Mouse (Mus musculus) erythroid progenitor cell, adult 5-6 weeks (primary cell): ENCODE data around the gene Nmur1. TPM values are rescaled to one million over a fixed set of nuclear protein-coding genes. Genes with fewer than 3 reads are reported as not detected.
A peak's percentile ranks its signal among the peaks of the same experiment; 100 is the strongest.

Source experiments
- ATAC-seq: replicated peaks from 2 replicates; pipeline ENCODE4 v1.8.0; 2016; ENCODE audit warnings: moderate number of reproducible peaks, mild to moderate bottlenecking, moderate TSS enrichment, inconsistent platforms; ENCODE audit not compliant: poor library complexity, low FRiP score, severe bottlenecking
- total RNA-seq, 2 experiments: library from RNA; stranded (forward) in 1 of 2; stranded (reverse) in 1 of 2; fragments of 150-400 nt in 1 of 2; fragments of 186-747, 209-891 nt in 1 of 2; gene quantifications; 2 replicates each; pipeline versions ENCODE4 v1.2.3 to v1.2.4; 2015 to 2017; ENCODE audit warnings: low replicate concordance in 2 of 2

Nmur1 gene
- total RNA-seq, 2 experiments from 2014 or later = not detected

GRCm38 (mm10) chr1:86363671-86364070 is 62.4 kb downstream of the Nmur1 start:
- no peak for ATAC-seq

DNA sequence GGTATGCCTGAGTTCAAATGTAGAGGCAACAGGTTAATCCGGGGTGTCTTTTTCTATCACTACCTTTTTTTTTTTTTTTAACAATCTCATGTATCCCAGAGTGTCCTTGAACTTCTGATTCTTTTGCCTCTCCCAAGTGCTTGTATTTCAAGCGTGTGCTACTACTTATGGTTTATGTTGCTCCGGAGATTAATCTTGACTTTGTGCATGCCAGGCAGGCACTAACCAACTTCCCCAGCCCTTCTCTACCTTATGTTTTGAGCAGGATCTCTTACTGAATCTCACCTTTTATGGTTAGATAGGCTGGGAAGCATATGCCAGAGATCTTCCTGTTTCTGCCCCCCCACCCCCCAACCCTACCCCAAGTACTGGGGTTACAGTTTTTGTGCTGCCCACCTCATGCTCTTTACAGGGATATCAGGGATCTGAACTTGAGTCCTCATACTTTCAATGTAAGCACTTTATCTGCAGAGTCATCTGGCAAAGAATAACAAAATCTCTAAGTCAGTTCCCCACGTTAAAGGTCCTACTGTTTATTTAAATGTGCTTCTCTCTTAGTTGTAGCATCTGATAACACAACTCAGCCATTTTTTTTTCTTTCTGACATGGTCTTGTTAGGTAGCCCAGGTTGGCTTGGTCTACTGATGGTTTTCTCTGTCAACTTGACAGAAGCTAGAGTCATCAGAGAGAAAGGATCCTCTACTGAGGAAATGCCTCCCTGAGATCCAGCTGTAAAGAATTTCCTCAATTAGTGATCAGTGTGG is 64.0 kb downstream of the Nmur1 start:
- no peak for ATAC-seq

- ATAC-seq = no peak
Observed at GRCm38 (mm10) chr1:86360441-86360840, 65.6 kb downstream of the Nmur1 start.

- ATAC-seq = peak; percentile 40
Observed at GRCm38 (mm10) chr1:86359798-86360179, 66.2 kb downstream of the Nmur1 start.

- peak; percentile 90 for ATAC-seq
Observed at GRCm38 (mm10) chr1:86358906-86359797, 66.9 kb downstream of the Nmur1 start, which contains the start of gene Ncl. Ncl (minus strand) TSS chr1:86359400.

- ATAC-seq = peak; percentile 21
Observed at GRCm38 (mm10) chr1:86358229-86358905, 67.7 kb downstream of the Nmur1 start.

- ATAC-seq = no peak
Observed at GRCm38 (mm10) chr1:86354186-86354585, 71.8 kb downstream of the Nmur1 start.

DNA sequence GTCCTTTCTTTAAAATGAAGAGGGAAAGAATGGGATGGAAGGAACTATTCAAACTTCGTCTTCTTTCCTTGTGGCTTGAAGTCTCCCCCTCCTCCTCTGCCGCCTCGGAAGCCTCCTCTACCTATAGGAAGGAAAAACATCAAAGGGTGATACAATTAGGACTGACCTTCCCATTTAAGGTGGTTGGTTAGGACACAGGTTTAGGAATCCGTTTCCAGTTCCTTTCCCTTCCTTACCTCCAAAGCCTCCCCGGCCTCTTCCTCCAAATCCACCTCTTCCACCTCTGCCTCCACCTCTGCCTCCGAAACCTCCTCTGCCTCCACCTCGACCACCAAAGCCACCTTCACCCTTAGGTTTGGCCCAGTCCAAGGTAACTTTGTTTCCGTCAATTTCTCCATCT is 75.5 kb downstream of the Nmur1 start:
- ATAC-seq = no peak

DNA sequence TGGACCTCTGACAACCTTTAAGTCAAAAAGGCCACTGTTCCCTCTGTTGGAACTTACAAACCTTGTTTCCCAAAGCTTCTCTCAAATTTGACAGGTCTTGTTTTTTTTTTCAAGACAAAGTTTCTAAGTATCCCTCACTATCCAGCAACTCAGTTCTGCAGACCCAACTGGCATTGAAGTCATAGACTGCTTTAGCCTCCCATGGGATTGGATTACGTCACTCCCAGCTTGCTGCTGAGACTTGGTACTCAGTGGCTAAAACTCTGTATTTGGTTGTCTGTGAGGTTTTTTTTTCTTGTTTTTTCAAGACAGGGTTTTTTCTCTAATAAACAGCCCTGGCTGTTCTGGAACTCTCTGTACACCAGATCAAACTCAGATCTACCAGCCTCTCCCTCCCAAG is 76.3 kb downstream of the Nmur1 start:
- no peak for ATAC-seq

DNA sequence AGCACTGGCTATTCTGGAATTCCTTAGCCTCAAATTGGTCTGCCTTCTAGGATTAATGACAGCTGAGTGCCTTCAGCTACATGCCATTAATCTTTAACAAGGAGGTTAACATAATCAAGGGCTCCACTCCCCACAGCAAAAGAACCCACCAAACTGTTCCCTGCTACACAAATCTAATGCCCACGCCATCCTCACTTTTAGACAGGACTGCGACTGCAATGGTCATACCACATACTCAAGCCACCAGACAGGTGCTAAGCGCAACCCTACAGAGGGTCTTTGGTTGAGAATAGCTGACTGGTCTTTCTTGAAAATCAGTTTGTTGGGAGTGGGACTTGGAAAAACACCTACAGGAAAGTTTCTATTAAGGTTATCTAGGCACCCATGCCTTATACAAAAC is 76.8 kb downstream of the Nmur1 start:
- ATAC-seq = no peak

- no peak for ATAC-seq
Observed at GRCm38 (mm10) chr1:86348801-86349200, 77.2 kb downstream of the Nmur1 start.

GRCm38 (mm10) chr1:86348083-86348482 is 77.9 kb downstream of the Nmur1 start:
- ATAC-seq = no peak

- no peak for ATAC-seq
Observed at GRCm38 (mm10) chr1:86347716-86348045, 78.3 kb downstream of the Nmur1 start.

DNA sequence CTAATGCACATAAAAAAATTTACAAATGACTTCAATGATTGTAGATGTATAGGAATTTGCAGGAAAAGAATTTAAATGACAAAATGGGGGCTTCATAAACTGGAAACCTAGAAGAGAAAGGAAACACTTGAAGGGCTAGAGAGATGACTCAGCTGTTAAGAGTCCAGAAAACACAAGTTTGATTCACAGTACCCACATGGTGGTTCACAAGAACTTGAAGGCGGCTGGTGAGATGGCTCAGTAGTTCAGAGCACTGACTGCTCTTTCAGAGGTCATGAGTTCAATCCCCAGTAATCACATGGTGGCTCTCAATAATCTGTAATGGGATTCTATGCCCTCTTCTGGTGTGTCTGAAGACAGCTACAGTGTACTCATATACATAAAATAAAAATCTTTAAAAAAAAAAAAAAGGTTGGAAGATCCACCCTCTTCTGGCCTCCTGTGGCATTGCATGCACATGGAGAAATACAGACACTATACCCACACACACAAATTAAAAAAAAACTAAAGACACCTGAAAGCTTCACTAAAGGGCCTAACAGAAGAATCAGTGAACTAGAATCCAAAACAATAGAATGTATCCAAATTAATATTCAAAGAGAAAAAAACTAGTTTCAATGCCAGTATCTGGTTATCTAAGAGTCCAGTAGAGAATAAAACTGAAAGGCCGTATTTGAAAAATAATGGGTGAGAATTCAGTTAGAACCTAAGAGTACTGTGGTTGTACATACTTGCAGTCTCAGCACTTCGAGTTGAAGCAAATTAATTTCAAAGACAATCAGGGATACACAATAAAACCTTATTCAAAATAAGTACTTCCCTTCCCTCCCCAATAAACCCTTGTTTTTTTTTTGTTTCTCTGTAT is 78.9 kb downstream of the Nmur1 start:
- ATAC-seq = no peak

DNA sequence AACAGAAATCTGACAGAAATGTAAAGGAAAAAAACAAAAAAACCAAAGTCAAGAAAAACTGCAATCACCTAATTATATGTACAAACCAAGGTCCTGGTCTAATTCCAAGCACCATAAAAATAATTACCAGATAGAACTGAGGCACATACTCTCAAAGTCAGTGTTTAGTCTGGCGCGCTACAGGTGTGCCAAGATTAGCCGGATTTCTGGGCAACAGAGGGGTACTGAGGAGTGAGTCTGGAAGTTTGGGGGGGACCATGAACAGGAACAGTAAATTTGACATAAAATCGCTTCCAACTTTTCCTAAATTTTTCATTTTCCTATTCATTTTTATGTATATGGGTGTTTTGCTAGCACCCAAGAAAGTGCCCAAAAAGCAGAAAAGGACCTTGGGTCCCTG is 80.1 kb downstream of the Nmur1 start:
- no peak for ATAC-seq

DNA sequence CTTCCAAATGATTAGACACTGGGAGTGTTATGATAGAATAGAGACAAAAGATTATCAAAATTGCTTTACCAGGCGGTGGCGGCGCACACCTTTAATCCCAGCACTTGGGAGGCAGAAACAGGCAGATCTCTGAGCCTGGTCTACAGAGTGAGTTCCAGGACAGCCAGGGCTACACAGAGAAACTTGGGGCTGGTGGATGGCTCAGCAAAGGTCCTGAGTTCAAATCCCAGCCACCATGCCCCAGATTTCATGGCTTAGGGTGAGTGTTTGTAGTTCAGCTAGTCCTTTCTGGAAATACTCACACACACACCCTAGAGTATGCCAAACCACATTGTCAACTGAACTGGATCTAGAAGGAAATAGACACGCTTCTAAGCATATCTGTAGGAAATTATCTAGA is 81.0 kb downstream of the Nmur1 start:
- no peak for ATAC-seq

- ATAC-seq = no peak
Observed at GRCm38 (mm10) chr1:86343969-86344861, 81.8 kb downstream of the Nmur1 start.

DNA sequence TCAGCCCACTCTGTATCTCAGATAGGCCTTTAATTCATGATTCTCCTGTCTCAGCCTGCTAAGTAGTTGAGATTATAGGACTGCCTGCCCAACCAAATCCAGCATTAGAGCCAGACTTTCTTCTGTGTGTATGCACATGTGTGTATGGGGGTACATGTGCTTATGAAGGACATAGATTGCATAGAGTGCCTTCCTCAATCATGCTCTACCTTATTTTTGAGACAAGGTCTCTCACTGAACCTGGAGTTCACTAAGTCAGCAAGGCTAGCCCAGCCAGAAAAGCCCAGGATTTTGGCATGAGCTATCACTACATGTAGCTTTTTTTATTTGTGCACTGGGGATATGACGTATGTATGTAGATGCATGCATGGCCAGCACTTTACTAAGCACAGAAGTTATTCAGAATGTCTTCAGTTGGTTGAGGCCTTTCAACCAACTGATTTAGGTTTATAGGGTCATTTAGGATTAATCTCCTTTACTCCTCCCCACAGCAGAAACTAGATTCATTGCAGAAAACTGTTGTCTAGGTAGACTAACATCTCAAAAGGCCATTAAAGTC is 82.9 kb downstream of the Nmur1 start:
- ATAC-seq = no peak
